Mouse (Mus musculus) ZHBTc4 (cell line): ENCODE results near the gene Itga10.
"Not testable (repeated sequence)": the region's sequence is repeated elsewhere in the genome, so short reads cannot be mapped to it uniquely, and the experiment has no call there.

ENCODE experiments used
- DNase-seq: peaks from one replicate; pipeline ENCODE4 v3.0.0-alpha.2; 2011; ENCODE audit warnings: low read depth, low spot score

The Itga10 gene

DNA sequence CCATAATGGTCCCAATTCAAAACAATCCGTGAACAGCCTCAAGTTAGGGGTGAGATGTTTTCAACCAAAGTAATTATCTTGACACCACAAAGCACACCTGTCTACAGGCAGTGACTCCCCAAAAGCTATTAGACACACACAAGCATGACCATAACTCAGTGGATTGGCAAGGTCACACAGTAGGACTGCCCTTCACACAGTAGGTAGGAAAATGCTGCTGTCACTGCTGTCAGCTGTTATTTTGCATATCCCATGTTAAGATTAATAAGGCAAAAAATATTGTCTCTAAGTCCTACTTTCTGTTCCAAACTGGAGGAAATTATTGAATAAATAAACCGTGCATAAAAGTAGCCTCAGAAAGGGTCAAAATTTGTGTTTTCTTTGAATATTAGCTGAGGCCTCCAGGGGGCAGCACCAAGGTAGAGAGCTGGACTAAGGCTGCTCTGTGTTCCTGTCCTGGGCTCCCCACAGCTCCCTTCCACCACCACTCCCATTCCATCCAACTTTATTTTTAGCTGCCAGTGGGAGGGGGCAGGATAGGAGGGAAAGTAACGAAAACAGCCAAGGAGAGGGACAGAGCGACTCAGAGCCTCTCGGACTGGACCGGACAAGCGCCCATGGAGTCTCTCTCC is at the start of gene Itga10:
TSS of gene Itga10 (plus strand) at position 567 of the 632 bp plus-strand sequence.
- DNase-seq, result peak; percentile 65

DNA sequence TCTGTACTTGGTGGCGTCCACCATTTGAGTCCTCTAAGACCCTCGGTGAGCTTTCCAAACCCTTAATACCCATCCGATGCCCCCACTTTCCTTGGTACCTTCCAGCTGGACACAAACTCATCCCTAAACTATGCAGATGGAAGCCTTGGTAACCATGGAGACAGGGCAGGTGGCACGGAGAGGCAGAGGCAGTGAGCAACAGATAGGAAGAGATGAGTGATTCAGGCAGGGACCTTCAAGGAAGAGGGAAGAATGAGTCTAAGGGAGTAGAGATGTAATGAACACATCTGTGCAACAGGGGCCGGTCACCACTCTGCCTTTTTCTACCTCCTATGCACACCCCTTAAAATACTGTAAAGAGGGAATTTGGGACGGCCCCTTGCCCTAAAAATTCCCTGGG is 49.7 kb upstream of the Itga10 start:
- no peak for DNase-seq

DNA sequence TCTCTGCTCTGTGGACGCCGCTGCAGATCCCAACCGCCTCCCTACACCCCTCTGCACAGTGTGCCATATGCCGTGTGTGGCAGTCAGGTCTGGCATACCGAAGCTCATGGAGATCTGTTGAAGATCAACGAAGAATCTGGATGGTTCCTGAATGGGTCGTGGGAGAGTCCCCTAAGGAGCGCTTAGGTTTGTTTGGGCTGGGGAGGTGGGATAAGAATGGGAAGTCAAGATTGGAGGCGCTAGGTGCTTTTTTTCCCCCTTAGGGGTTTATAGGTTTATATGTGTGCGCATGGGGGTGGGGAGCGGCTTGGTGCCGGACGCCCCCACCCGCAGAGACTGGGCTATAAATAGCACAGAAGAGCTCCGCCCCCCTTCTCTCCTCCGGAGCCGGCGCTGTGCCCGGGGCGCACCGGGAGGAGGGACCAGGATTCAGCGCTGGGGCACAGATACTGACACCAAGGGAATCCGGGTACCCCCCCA is 49.1 kb upstream of the Itga10 start, which contains the start of gene Ankrd34a:
TSS of gene Ankrd34a (plus strand) at position 409 of the 480 bp plus-strand sequence.
- DNase-seq, result no peak

GRCm38 (mm10) chr3:96596855-96597254 is 48.5 kb upstream of the Itga10 start:
- no peak for DNase-seq

DNA sequence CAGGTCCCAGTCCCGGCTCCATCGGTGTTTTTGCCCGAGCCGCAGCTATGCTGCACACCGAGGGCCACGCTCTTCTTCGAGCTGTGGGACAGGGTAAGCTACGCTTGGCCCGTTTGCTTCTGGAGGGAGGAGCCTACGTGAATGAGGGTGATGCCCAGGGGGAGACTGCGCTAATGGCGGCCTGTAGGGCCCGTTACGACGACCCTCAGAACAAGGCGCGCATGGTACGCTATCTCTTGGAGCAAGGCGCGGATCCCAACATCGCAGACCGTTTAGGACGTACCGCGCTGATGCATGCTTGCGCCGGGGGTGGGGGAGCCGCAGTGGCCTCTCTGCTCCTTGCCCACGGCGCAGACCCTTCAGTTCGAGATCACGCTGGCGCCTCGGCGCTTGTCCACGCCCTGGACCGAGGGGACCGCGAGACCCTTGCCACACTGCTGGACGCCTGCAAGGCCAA is 47.9 kb upstream of the Itga10 start:
- DNase-seq, result peak; percentile 52

GRCm38 (mm10) chr3:96598156-96599068 is 47.0 kb upstream of the Itga10 start:
- peak; percentile 70 for DNase-seq

GRCm38 (mm10) chr3:96599069-96599393 is 46.4 kb upstream of the Itga10 start:
- no peak for DNase-seq

- no peak for DNase-seq
Observed at GRCm38 (mm10) chr3:96599411-96599810, 46.0 kb upstream of the Itga10 start.

DNA sequence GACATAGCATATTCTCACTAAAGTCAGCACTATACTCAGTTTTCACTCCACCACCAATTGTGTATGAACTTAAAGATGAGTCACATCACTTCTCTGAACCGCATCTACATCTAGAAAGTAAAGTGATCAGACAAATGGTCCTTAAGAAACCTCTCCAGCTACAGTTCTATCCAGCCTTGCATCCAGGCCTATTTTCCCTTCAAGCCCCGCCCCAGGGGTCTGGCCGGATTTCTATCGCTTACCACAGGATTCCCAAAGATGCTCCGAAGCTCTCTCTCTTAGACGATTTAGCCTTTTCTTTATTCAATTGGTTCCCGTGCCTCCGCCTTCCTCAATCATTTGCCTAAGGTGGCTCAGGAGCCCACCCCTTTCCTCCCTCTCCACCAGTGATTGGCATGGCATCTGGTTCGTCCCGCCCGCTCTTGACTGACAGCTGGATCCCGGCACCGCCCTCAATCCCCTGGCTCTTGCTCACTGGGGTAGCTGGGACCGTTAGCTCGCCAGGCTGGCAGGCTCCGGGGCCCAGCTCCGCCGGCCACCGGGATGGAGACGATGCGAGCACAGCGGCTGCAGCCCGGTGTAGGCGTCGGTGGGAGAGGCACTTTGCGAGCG is 44.6 kb upstream of the Itga10 start, which contains the start of gene Lix1l:
TSS of gene Lix1l (plus strand) at position 511 of the 612 bp plus-strand sequence.
- DNase-seq, result peak; percentile 99

- DNase-seq, result peak; percentile 34
Observed at GRCm38 (mm10) chr3:96601251-96601787, 44.1 kb upstream of the Itga10 start.

- no peak for DNase-seq
Observed at GRCm38 (mm10) chr3:96601941-96602703, 43.3 kb upstream of the Itga10 start.

GRCm38 (mm10) chr3:96602704-96603084 is 42.7 kb upstream of the Itga10 start:
- DNase-seq, result no peak

- no peak for DNase-seq
Observed at GRCm38 (mm10) chr3:96603311-96603710, 42.1 kb upstream of the Itga10 start.

DNA sequence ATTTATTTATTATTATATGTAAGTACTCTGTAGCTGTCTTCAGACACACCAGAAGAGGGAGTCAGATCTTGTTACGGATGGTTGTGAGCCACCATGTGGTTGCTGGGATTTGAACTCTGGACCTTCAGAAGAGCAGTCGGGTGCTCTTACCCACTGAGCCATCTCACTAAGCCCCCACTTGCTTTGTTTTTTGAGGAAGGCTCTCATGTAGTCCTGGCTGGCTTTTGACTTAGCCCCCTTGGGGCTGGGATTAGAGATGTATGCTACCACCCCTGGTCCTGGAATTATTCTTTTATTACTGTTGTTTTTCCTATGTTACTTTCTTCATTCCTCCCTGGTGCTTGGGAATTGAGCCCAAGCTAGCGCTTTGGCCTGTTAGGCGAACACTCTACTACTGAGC is 39.4 kb upstream of the Itga10 start:
- DNase-seq, result not testable (repeated sequence)

DNA sequence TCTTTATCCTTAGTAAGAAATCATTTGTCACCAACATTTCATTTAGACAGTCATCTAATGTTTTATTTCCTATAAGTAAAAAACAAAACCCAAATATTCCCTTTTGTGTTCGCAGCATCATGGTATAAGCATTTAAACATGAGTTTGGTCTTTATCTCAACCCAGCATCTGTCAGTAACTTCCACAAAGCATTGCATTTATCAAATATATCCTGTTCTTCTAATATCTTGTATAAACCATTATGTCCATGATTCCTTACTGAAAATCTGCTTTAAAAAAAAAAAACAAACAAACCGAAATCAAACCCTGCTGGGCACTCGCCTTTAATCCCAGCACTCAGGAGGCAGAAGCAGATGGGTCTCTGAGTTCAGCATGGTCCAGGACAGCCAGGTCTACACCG is 38.8 kb upstream of the Itga10 start:
- DNase-seq, result no peak

DNA sequence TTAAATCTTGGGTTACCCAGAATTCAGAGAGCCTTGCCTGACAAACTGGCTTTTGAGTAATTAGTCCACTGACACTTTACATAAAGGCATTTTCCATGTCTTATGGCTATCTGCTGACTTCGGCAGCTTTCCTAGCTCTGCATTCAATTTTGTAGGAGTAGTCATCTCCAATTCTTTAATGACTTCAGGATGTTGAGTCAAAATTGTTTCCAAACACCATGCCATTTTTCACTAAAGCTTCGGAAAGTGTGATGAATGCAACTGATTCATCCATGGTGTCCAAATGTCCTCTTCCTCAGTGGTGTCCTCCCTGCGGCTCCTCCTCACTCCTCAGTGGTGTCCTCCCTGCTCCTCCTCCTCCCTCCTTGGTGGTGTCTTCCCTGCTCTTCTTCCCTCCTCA is 27.4 kb upstream of the Itga10 start:
- no peak for DNase-seq

DNA sequence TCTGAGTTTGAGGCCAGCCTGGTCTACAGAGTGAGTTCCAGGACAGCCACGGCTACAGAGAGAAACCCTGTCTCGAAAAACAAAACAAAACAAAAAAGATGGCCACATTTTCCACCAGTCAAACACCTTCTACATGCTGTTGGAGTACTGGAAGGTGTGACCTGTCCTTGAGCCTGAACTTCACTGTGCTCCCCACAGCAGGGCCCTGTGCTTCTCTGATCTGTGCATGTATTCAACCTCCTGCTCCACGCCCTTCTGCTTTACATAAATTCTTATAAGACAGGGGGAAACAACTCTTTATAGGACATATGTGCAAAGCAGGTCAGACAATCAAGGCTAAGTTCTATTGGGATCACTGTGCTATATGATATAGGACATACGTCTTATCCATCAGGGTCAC is 22.2 kb upstream of the Itga10 start:
- DNase-seq, result peak; percentile 66

GRCm38 (mm10) chr3:96629729-96630600 is 15.4 kb upstream of the Itga10 start, which contains the start of gene Rbm8a:
Gene Rbm8a, plus strand, starts transcription at chr3:96629933.
- DNase-seq, result peak; percentile 99

DNA sequence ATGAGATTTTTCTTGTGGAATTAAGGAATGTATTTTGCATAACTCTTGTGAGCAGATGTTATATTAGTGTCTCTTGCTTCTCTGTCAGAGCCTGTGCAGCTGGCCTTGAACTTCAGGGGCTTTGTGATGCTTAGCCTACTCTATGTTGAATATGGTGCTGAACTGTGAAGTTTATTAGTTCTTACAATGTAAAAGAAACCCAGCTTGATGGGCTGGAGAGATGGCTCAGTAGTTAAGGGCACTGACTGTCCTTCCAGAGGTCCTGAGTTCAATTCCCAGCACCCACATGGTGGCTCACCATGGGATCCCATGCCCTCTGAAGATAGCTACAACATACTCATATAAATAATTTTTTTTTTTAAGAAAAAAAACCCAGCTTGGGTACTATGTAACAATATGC is 13.3 kb upstream of the Itga10 start:
- DNase-seq, result no peak

GRCm38 (mm10) chr3:96634015-96634414 is 11.4 kb upstream of the Itga10 start:
- no peak for DNase-seq
